Mouse (Mus musculus) mesoderm, embryonic 11.5 days (tissue): ENCODE measurements at regions not wholly inside any gene's neighbourhood (a gene's known extent, or its start where the extent isn't known, plus 50 kb on each side); places are given as distances from the start of the nearest gene placed in this dataset.

Source experiments
- DNase-seq: peaks from one replicate; pipeline ENCODE4 v3.0.0-alpha.2; 2012; ENCODE audit warnings: low read depth, low spot score

DNA sequence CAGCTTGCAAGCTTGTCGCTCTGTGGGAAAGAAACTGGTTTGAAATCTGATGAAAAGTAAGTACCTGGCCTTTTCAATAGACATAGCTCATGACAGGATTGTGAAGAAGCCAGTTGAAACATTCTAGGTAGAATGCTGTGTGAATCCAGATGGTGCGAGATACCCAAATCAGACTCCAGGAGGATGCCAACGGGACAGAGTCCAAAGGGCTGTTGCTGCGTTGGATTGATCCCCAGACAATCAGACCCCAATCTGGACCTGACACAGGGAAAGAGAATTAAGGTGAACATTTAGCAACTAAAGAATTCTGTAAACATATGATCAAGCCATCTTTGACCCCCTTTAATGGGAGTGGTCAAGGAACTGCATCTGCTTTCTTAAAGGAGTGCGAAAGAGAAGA is 296.6 kb upstream of the Gm15217 start:
- no peak for DNase-seq

GRCm38 (mm10) chr14:46088968-46089691 is 290.1 kb upstream of the Gm15217 start:
- no peak for DNase-seq

DNA sequence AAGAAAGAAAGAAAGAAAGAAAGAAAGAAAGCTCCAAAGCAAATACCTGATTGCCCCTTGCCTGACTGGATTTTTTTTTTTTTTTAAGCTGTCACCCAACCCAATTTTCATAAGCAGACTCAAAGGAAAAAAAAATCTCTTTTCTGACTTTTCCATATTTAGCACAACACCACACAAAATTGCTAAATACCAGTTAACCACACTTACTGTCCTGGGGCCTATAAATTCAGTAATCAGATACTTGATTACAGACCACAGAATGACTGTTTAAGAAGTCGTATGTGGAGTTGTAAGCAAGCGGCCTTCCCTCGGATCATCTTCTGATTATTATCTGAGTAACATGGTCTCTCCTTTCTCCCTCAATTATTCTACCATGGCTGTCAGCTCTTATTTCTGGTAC is 263.3 kb upstream of the Gm15217 start:
- no peak for DNase-seq

DNA sequence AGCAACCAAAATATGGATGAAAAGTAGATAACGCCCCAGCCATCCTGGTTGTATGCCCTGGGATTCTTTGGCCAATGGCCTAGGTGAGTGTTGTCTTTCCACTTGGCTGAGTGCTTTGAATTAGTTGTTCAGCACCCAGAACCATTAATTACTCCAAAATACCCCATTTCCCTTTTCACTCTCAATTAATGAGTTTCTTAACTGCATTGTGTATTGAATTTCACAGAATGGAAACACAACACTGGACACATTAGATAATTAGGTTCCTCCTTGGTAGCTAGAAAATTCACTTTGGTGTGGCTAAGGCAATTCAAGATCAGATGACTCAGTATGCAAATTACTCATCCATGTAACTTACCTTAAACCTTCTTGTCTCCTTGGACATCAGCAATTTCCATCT is 252.7 kb upstream of the Gm15217 start:
- no peak for DNase-seq

DNA sequence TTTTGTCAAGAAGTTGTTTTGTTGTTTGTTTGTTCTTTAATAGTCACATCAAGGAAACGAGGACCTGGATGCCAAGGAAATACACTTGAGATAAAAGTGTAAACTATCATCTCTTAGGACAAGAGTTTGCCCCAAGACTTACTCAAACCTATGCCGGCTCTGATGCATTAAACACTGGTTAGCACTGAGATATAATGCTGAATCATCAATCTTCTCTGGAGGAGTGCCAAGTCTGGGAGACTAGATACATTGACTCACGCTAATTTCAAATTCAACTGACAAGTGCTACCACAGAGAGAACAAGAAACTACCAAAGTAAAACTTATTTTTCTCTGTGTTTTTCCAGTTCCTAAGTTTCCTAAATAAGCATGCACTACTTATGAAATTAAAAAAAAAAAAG is 249.5 kb upstream of the Gm15217 start:
- no peak for DNase-seq

DNA sequence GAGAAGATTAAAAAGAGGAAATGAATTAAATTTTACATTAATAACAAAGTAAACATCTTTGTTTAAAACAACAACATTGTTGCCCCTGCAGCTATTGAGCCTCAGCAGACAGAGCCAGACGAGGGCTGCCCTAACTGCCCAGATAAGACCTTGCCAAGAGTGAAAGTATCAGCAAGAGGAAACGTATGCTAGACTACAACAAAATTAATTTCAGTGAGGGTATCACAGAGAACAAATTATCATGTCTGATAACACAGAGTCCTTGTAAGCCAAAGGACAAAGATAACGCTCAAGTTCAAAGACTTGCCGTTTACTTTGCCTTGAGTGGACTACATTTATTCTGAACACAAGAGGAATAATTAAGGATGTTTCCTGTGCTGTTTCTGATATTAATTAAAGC is 235.0 kb upstream of the Gm15217 start:
- DNase-seq = no peak

GRCm38 (mm10) chr14:46144707-46145106 is 234.5 kb upstream of the Gm15217 start:
- DNase-seq = peak; percentile 19

GRCm38 (mm10) chr14:46145584-46145983 is 233.6 kb upstream of the Gm15217 start:
- no peak for DNase-seq

DNA sequence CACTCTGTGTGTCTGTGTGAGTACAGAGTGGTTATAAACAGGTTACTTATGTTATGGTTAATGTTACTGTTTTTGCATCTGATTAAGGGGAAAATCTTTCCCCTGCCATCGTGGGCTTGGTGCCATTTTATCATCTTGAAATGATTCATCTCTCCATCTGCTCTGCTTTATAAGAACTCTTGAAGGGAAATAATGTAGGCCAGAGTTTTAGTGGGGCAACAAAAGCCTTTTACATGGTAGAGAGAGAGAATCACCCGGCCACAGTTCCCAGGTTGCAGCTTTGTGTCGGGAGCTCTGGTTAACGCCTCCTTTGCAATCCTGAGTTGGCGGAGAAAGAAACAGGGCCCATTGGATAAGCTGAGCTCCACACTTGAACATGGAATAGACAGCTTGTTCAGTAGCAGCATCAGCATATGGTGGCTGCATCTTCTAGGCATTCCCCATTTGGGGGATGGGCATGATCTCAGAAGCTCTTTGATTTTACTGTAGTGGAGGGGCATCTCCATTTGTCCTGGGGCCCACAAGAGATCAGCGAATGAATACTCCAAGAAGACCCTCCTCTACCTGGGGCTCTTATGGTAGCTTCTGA is 230.0 kb upstream of the Gm15217 start:
- no peak for DNase-seq

DNA sequence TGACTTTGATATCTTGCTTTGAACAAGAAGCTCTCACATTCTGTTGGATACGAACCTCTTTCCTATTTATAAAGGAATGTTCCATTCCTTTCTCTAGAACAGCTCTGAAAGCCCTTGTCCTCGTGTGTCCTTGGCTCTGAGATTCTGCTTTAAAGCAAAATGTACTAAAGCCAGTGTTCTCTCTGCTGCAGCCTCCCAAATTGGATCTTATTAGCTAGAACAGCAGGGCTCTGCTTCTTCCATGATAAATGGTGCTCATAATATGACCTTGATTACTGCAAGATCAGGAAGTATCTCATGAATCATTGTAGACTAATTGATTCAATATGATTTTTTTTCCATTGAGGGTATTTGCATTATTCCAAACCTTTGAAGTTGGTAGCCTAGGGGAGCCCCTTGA is 220.5 kb upstream of the Gm15217 start:
- peak; percentile 28 for DNase-seq

DNA sequence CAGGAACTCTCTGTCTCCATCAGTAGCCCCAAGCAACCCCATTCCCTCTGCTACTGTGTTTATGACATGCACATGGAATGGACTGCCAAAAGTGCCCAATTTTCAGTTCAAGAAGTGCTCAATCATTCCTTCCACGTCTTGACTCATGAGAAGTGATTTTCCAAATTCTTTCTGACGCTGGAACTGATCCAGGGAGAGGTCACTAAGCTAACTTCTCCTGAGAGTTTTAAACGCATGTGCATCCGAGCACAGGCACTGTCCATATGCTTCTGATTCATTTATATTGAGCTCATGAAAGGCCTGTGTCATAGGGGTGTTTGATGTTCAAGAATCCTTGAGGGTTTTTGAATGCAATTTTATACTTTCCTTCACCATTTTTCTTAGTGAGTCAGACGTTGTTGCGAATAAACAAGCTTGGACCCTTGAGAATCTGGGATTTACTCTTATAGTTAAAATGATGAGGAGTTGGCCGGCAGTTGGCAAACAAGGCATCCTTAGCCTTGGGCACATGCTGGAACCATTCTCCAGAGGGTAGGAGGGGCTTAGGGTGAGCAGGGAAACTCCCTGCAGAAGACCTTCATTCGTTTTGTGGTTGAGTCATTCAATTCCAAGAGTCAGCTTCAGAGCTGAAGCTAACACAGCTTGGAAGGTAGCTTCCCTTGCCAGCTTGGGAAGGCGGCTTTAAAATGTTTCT is 206.9 kb upstream of the Gm15217 start:
- DNase-seq = no peak

GRCm38 (mm10) chr14:46172875-46173324 is 206.3 kb upstream of the Gm15217 start:
- peak; percentile 48 for DNase-seq

GRCm38 (mm10) chr14:46174386-46174785 is 204.8 kb upstream of the Gm15217 start:
- no peak for DNase-seq

- no peak for DNase-seq
Observed at GRCm38 (mm10) chr14:46175291-46176216, 203.7 kb upstream of the Gm15217 start.

DNA sequence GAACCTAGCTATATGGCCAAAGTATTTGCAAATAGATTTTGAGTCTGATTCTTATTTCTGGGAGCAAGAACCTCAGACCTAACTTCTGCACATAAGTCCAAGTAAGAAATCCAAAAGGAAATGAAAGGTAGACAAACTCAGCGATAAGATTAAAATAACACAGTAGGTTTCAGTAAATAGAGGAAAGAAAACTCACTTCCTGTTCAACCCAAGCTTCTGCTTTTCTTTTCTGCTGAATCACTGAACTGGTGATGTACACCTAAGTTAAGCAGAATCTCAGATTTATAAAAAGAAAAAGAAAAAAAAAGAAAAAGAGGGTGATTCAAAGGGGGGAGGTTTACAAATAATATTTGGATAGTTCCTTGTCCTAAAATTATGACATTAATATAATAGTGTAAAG is 200.2 kb upstream of the Gm15217 start:
- no peak for DNase-seq

DNA sequence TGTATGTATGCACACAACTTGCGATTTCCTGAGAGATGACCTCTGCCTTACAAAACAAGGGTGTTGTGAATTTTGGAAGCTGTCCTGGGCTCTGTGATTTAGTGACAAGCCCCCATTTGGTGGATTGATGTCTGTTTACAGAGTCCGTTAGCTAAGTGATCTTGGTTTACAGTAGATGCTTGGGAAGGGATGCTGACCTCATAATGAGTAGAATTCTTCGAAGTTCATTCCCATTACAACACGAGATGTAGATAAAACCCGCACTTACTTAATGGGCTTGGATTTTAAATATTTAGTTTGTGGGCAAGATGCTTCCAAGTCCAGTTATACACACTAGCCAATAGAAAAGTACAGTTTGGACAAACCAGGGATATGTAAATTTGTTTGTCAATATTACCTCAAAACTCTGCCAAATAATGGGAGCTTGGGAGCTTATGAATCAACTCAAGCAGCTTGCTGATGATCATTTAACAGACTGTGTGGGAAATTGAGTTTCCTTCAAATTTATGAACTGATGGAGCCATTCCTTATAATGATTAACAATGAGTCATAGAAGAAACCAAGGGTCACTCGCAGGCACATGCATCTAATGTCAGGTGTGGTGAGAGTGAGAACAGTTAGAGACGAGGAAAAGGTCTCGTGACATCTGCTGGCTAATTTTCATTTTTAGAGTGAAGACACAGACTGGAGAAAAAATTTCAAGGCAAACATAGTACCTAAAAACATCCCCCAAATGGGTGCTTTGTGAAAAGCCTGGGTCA is 187.4 kb upstream of the Gm15217 start:
- no peak for DNase-seq

GRCm38 (mm10) chr14:46193577-46193976 is 185.6 kb upstream of the Gm15217 start:
- DNase-seq = no peak

- DNase-seq = no peak
Observed at GRCm38 (mm10) chr14:46195939-46196338, 183.3 kb upstream of the Gm15217 start.

- DNase-seq = no peak
Observed at GRCm38 (mm10) chr14:46202818-46203217, 176.4 kb upstream of the Gm15217 start.

GRCm38 (mm10) chr14:46220483-46220882 is 158.7 kb upstream of the Gm15217 start:
- no peak for DNase-seq
